Mouse (Mus musculus): ENCODE data around the gene Robo2.

- TF ChIP-seq CTCF (IDR thresholded peaks at IDR 0.05 in 2 of 3, conservative IDR thresholded peaks at IDR 0.05 in 1 of 3; ENCODE audit: control insufficient read depth in 1 of 3, insufficient read depth in 1 of 3, low read depth in 2 of 3, low read length in 3 of 3, poor library complexity in 1 of 3, severe bottlenecking in 1 of 3) (no peak), MXI1 (IDR thresholded peaks at IDR 0.05; ENCODE audit: low read depth, low read length) (no peak), POLR2A (IDR thresholded peaks at IDR 0.05; ENCODE audit: control insufficient read depth in 1 of 2, insufficient read depth in 1 of 2, low read depth in 1 of 2, low read length in 2 of 2, poor library complexity in 1 of 2) (no peak), RCOR1 (IDR thresholded peaks at IDR 0.05; ENCODE audit: low read depth, low read length) (no peak), ZC3H11A (IDR thresholded peaks at IDR 0.05; ENCODE audit: low read depth, low read length) (no peak), TBP (IDR thresholded peaks at IDR 0.05; ENCODE audit: low read depth, low read length) (no peak), EP300 (IDR thresholded peaks at IDR 0.05; ENCODE audit: low read depth in 1 of 2, low read length in 2 of 2) (no peak), KAT2A (conservative IDR thresholded peaks at IDR 0.05; ENCODE audit: low read depth, low read length) (no peak), HCFC1 (IDR thresholded peaks at IDR 0.05; ENCODE audit: low read depth, low read length) (no peak), ELF1 (IDR thresholded peaks at IDR 0.05; ENCODE audit: low read depth, low read length) (no peak), NRF1 (IDR thresholded peaks at IDR 0.05; ENCODE audit: insufficient read depth, low read depth, low read length, poor library complexity, severe bottlenecking) (no peak)
These were observed 350.1 kb downstream of the Robo2 start for GRCm38 (mm10) chr16:74061479-74061878.

Measured in MEL (cell line).